Mouse (Mus musculus): Measurements from ENCODE around the gene Slc16a9. TPM values are rescaled to one million over a fixed set of nuclear protein-coding genes. Genes with fewer than 3 reads are reported as not detected.

The Slc16a9 gene
- polyA plus RNA-seq, 1 experiment from 2014 or later = 0.52 TPM

DNA sequence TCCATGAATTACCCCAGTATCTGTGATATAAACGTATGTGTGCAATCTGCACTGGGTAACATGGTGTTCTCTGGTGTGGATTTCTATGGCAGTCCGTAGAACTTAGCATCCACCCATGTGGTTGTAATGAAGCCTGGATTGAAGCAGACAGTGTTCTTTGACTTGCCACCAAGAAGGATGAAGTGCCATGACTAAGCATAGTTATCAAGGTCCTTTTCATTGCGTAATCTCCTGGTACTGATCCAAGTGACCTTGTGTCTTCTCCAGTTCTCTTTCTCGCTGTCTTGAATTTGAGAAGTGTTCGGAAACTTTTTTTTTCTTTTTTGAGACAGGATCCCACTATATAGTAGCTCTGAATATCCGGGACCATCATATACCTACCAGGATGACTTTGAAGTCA lies 20.3 kb upstream of the Slc16a9 start:
- H3K4me2 ChIP-seq (replicated peaks; ENCODE audit: low read depth) = no peak overlapping the region
- ATAC-seq = no peak
- WGBS = 81% methylated on average over 6 of the region's 6 CpGs

GRCm38 (mm10) chr10:70225760-70226159 lies 19.1 kb upstream of the Slc16a9 start:
- 63% methylated on average over 6 of the region's 6 CpGs for WGBS
- Histone ChIP-seq H3K27ac (ENCODE audit: low read depth, low read length) (no peak overlapping the region), H3K27me3 (replicated peaks; ENCODE audit: control insufficient read depth, insufficient read depth, low read length) (no peaks in the 10 kb centered on the region), H3K4me3 (ENCODE audit: low read depth, low read length) (no peak overlapping the region), H3K9ac (ENCODE audit: low read depth, low read length) (no peak overlapping the region), H3K4me2 (replicated peaks; ENCODE audit: low read depth) (no peak overlapping the region), H3K9me3 (ENCODE audit: control insufficient read depth) (no peaks in the 10 kb centered on the region), H3K4me1 (replicated peaks; ENCODE audit: control insufficient read depth, insufficient read depth, low read length) (no peaks in the 10 kb centered on the region), H3K36me3 (ENCODE audit: control insufficient read depth, insufficient read depth) (no peaks in the 10 kb centered on the region)
- no peak for TF ChIP-seq CTCF (IDR thresholded peaks at IDR 0.05; ENCODE audit: low read depth)
- no peak for ATAC-seq

More for the DNA sequence above, 20.3 kb upstream of the Slc16a9 start:
- no peak for TF ChIP-seq CTCF (IDR thresholded peaks at IDR 0.05; ENCODE audit: low read depth)
- no peaks in the 10 kb centered on the region for H3K4me1 ChIP-seq (replicated peaks; ENCODE audit: control insufficient read depth, insufficient read depth, low read length)
- no peaks in the 10 kb centered on the region for H3K27me3 ChIP-seq (replicated peaks; ENCODE audit: control insufficient read depth, insufficient read depth, low read length)
- H3K4me3 ChIP-seq (ENCODE audit: low read depth, low read length) = no peak overlapping the region
- no peak overlapping the region for H3K9ac ChIP-seq (ENCODE audit: low read depth, low read length)
- no peak overlapping the region for H3K27ac ChIP-seq (ENCODE audit: low read depth, low read length)
- H3K36me3 ChIP-seq (ENCODE audit: control insufficient read depth, insufficient read depth) = no peaks in the 10 kb centered on the region
- H3K9me3 ChIP-seq (ENCODE audit: control insufficient read depth) = no peaks in the 10 kb centered on the region

DNA sequence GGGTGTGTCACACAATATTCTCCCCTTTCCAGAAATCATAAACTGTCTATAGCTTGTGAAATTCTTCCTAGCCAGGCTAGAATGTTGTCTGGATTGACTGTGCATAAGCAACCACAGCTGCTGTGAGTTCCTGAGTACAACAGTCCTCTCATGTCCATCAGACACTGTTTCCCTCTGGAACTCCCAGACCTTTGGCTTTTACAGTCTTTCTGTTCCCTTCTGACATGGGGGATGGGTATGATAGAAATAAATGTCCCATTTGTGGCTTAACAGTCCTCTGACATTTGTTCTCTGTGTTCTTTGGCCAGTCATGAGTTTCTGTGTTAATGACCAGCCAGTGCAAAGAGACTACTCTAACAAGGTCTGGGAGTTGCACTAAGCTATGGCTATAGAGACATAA lies 18.3 kb upstream of the Slc16a9 start:
- Histone ChIP-seq H3K27ac (ENCODE audit: low read depth, low read length) (no peak overlapping the region), H3K4me3 (ENCODE audit: low read depth, low read length) (no peak overlapping the region), H3K4me2 (replicated peaks; ENCODE audit: low read depth) (no peak overlapping the region), H3K4me1 (replicated peaks; ENCODE audit: control insufficient read depth, insufficient read depth, low read length) (no peaks in the 10 kb centered on the region), H3K27me3 (replicated peaks; ENCODE audit: control insufficient read depth, insufficient read depth, low read length) (no peaks in the 10 kb centered on the region), H3K9ac (ENCODE audit: low read depth, low read length) (no peak overlapping the region), H3K9me3 (ENCODE audit: control insufficient read depth) (no peaks in the 10 kb centered on the region), H3K36me3 (ENCODE audit: control insufficient read depth, insufficient read depth) (no peaks in the 10 kb centered on the region)
- TF ChIP-seq CTCF (IDR thresholded peaks at IDR 0.05; ENCODE audit: low read depth) = no peak
- ATAC-seq = no peak

DNA sequence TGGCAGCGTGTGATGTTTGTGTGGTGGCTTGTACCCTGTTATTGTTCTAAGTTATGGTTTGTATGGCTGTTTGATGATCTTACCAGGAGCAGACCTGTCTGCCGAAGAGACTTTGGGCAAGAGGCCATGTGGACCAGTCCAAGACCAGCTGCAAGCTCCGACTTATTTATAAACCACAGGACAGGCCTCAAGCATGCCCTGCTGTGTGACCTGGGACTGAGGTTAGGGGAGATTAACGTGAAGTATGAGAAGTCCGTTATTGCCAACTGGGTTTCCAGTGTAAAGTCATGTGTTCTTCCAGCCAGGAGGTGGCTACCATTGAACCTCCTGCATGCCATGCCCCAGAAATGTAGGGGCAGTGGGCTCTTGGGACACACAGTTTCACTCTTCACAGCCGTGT lies 14.5 kb upstream of the Slc16a9 start:
- Histone ChIP-seq H3K4me1 (replicated peaks; ENCODE audit: control insufficient read depth, insufficient read depth, low read length) (no peaks in the 10 kb centered on the region), H3K4me2 (replicated peaks; ENCODE audit: low read depth) (no peak overlapping the region), H3K27ac (ENCODE audit: low read depth, low read length) (no peak overlapping the region), H3K27me3 (replicated peaks; ENCODE audit: control insufficient read depth, insufficient read depth, low read length) (no peaks in the 10 kb centered on the region), H3K36me3 (ENCODE audit: control insufficient read depth, insufficient read depth) (no peaks in the 10 kb centered on the region), H3K9me3 (ENCODE audit: control insufficient read depth) (no peaks in the 10 kb centered on the region), H3K4me3 (ENCODE audit: low read depth, low read length) (no peak overlapping the region), H3K9ac (ENCODE audit: low read depth, low read length) (no peak overlapping the region)
- TF ChIP-seq CTCF (IDR thresholded peaks at IDR 0.05; ENCODE audit: low read depth) = no peak
- ATAC-seq = no peak
- 83% methylated on average over 6 of the region's 6 CpGs for WGBS

GRCm38 (mm10) chr10:70237936-70238335 lies 7.0 kb upstream of the Slc16a9 start:
- no peak overlapping the region for H3K9ac ChIP-seq (ENCODE audit: low read depth, low read length)
- H3K9me3 ChIP-seq (ENCODE audit: control insufficient read depth) = no peaks in the 10 kb centered on the region
- no peaks in the 10 kb centered on the region for H3K27me3 ChIP-seq (replicated peaks; ENCODE audit: control insufficient read depth, insufficient read depth, low read length)
- H3K27ac ChIP-seq (ENCODE audit: low read depth, low read length) = no peak overlapping the region
- TF ChIP-seq CTCF (IDR thresholded peaks at IDR 0.05; ENCODE audit: low read depth) = no peak
- H3K4me2 ChIP-seq (replicated peaks; ENCODE audit: low read depth) = no peak overlapping the region
- no peak overlapping the region for H3K4me3 ChIP-seq (ENCODE audit: low read depth, low read length)
- 56% methylated on average over 2 of the region's 2 CpGs for WGBS
- no peak for ATAC-seq
- no peaks in the 10 kb centered on the region for H3K4me1 ChIP-seq (replicated peaks; ENCODE audit: control insufficient read depth, insufficient read depth, low read length)
- H3K36me3 ChIP-seq (ENCODE audit: control insufficient read depth, insufficient read depth) = no peaks in the 10 kb centered on the region

GRCm38 (mm10) chr10:70242751-70243444 lies 2.0 kb upstream of the Slc16a9 start:
- H3K4me1 ChIP-seq (replicated peaks; ENCODE audit: control insufficient read depth, insufficient read depth, low read length) = no peaks in the 10 kb centered on the region
- H3K9ac ChIP-seq (ENCODE audit: low read depth, low read length) = no peak overlapping the region
- WGBS = 52% methylated on average over 8 of the region's 8 CpGs
- H3K36me3 ChIP-seq (ENCODE audit: control insufficient read depth, insufficient read depth) = no peaks in the 10 kb centered on the region
- peaks cover 32% of the 10 kb centered on the region for H3K27me3 ChIP-seq (replicated peaks; ENCODE audit: control insufficient read depth, insufficient read depth, low read length)
- H3K9me3 ChIP-seq (ENCODE audit: control insufficient read depth) = no peaks in the 10 kb centered on the region
- TF ChIP-seq CTCF (IDR thresholded peaks at IDR 0.05; ENCODE audit: low read depth) = no peak
- H3K27ac ChIP-seq (ENCODE audit: low read depth, low read length) = no peak overlapping the region
- no peak overlapping the region for H3K4me3 ChIP-seq (ENCODE audit: low read depth, low read length)
- ATAC-seq = no peak
- H3K4me2 ChIP-seq (replicated peaks; ENCODE audit: low read depth) = no peak overlapping the region

DNA sequence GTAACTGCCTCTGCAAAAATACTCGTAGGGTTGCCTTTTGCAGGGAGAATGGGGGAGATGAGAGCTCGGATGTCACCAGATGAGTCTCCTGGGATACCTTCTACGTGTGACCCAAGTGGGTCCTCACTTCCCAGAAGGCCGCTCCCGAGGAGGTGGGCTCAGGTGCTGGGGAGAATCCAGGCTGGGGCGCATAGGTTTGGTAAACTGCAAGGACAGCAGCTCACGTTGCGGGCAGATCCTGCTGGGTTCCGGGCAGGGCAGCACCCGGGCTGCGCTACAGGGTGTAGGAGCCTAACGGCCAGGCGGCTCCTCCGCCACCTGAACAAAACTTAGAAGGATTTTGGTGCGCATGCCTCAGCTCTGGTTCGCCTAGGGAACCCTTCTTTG lies 652 bp downstream of the Slc16a9 start:
- Histone ChIP-seq H3K27ac (ENCODE audit: low read depth, low read length) (no peak overlapping the region), H3K9me3 (ENCODE audit: control insufficient read depth) (no peaks in the 10 kb centered on the region), H3K4me1 (replicated peaks; ENCODE audit: control insufficient read depth, insufficient read depth, low read length) (no peaks in the 10 kb centered on the region), H3K4me2 (replicated peaks; ENCODE audit: low read depth) (peak overlapping the region; percentile 91), H3K27me3 (replicated peaks; ENCODE audit: control insufficient read depth, insufficient read depth, low read length) (peaks cover 32% of the 10 kb centered on the region), H3K36me3 (ENCODE audit: control insufficient read depth, insufficient read depth) (no peaks in the 10 kb centered on the region), H3K9ac (ENCODE audit: low read depth, low read length) (peak overlapping the region; percentile 47), H3K4me3 (ENCODE audit: low read depth, low read length) (peak overlapping the region; percentile 59)
- TF ChIP-seq CTCF (IDR thresholded peaks at IDR 0.05; ENCODE audit: low read depth) = no peak
- WGBS = 3% methylated on average over 16 of the region's 16 CpGs
- no peak for ATAC-seq

Measured in intestine, postnatal 0 days (tissue).